Mouse (Mus musculus) liver, adult (tissue): Measurements from ENCODE around the gene Agbl3.

Experiments used
- GATA4 ChIP-seq: IDR thresholded peaks from 2 replicates; pipeline ENCODE4 v1.6.1; 2014; ENCODE audit warnings: mild to moderate bottlenecking, low read length; ENCODE audit not compliant: insufficient replicate concordance

The Agbl3 gene

GRCm38 (mm10) chr6:34780231-34780942, at the start of gene Agbl3:
Gene Agbl3 (plus strand): TSS chr6:34780432.
- no peak; the same call in 1 of the 2 replicates for TF ChIP-seq GATA4

- no peak for TF ChIP-seq GATA4
These were observed 49.2 kb upstream of the Agbl3 start for GRCm38 (mm10) chr6:34731007-34731406.

- TF ChIP-seq GATA4 = no peak
These were observed 48.7 kb upstream of the Agbl3 start for GRCm38 (mm10) chr6:34731529-34731928.

- no peak for TF ChIP-seq GATA4
These were observed 45.1 kb upstream of the Agbl3 start for GRCm38 (mm10) chr6:34734940-34735695.

- TF ChIP-seq GATA4 = no peak
These were observed 43.3 kb upstream of the Agbl3 start for GRCm38 (mm10) chr6:34736934-34737333.

- no peak for TF ChIP-seq GATA4
These were observed 36.3 kb upstream of the Agbl3 start for GRCm38 (mm10) chr6:34743946-34744345.

- TF ChIP-seq GATA4 = no peak
These were observed 32.4 kb upstream of the Agbl3 start for GRCm38 (mm10) chr6:34747846-34748245.

GRCm38 (mm10) chr6:34748566-34748965, 31.7 kb upstream of the Agbl3 start:
- no peak for TF ChIP-seq GATA4

GRCm38 (mm10) chr6:34749526-34749925, 30.7 kb upstream of the Agbl3 start:
- TF ChIP-seq GATA4 = peak; percentile 19; the same call in 1 of the 2 replicates

- TF ChIP-seq GATA4 = no peak
These were observed 29.6 kb upstream of the Agbl3 start for GRCm38 (mm10) chr6:34750487-34751120.

GRCm38 (mm10) chr6:34751625-34752024, 28.6 kb upstream of the Agbl3 start:
- TF ChIP-seq GATA4 = no peak

GRCm38 (mm10) chr6:34754448-34754847, 25.8 kb upstream of the Agbl3 start:
- no peak for TF ChIP-seq GATA4

GRCm38 (mm10) chr6:34758340-34758739, 21.9 kb upstream of the Agbl3 start:
- no peak for TF ChIP-seq GATA4

- no peak for TF ChIP-seq GATA4
These were observed 20.2 kb upstream of the Agbl3 start for GRCm38 (mm10) chr6:34760023-34760422.

GRCm38 (mm10) chr6:34765721-34766120, 14.5 kb upstream of the Agbl3 start:
- no peak for TF ChIP-seq GATA4

GRCm38 (mm10) chr6:34769984-34770383, 10.2 kb upstream of the Agbl3 start:
- TF ChIP-seq GATA4 = no peak

GRCm38 (mm10) chr6:34770491-34770890, 9.7 kb upstream of the Agbl3 start:
- TF ChIP-seq GATA4 = no peak

GRCm38 (mm10) chr6:34776396-34776795, 3.8 kb upstream of the Agbl3 start:
- TF ChIP-seq GATA4 = no peak
